Mouse (Mus musculus): ENCODE measurements around the gene Slc25a23. TPM values are rescaled to one million over a fixed set of nuclear protein-coding genes. Genes with fewer than 3 reads are reported as not detected.
A peak's percentile ranks its signal among the peaks of the same experiment; 100 is the strongest.

The Slc25a23 gene
- total and polyA plus RNA-seq, 2 experiments from 2014 or later, result 38.2 to 150 TPM

GRCm38 (mm10) chr17:56999414-56999813 lies 60.2 kb downstream of the Slc25a23 start:
- no peak for TF ChIP-seq CTCF (IDR thresholded peaks at IDR 0.05; ENCODE audit: low read depth)
- Histone ChIP-seq H3K9ac (replicated peaks; ENCODE audit: low read length) (no peak overlapping the region), H3K27me3 (ENCODE audit: insufficient read depth, low read length) (no peaks in the 10 kb centered on the region), H3K4me2 (ENCODE audit: low read depth, low read length) (no peak overlapping the region), H3K36me3 (ENCODE audit: insufficient read depth, low read length) (peaks cover 45% of the 10 kb centered on the region; the same call in 1 of the 2 replicates), H3K4me3 (ENCODE audit: low read length) (no peak overlapping the region), H3K4me1 (ENCODE audit: insufficient read depth, low read length) (0 out of 2 replicates have a peak, but pooled peaks cover 3% of the 10 kb centered on the region), H3K27ac (no peak overlapping the region), H3K9me3 (ENCODE audit: low read length) (no peaks in the 10 kb centered on the region)
- DNase-seq (ENCODE audit: low spot score) (no peak), ATAC-seq (no peak)
- WGBS, result 93% methylated on average over 9 of the region's 9 CpGs

GRCm38 (mm10) chr17:56997029-56997667 lies 62.5 kb downstream of the Slc25a23 start, which contains the start of gene Alkbh7:
Gene Alkbh7 (plus strand): TSS chr17:56997339.
- Histone ChIP-seq H3K4me3 (ENCODE audit: low read length) (peak within 1 kb of the TSS; percentile 85), H3K27ac (peak within 1 kb of the TSS; percentile 86), H3K9me3 (ENCODE audit: low read length) (no peaks in the 10 kb centered on the region), H3K4me2 (ENCODE audit: low read depth, low read length) (peak within 1 kb of the TSS; percentile 73), H3K4me1 (ENCODE audit: insufficient read depth, low read length) (0 out of 2 replicates have a peak, but pooled peaks cover 3% of the 10 kb centered on the region), H3K27me3 (ENCODE audit: insufficient read depth, low read length) (no peaks in the 10 kb centered on the region), H3K9ac (replicated peaks; ENCODE audit: low read length) (peak within 1 kb of the TSS; percentile 71), H3K36me3 (ENCODE audit: insufficient read depth, low read length) (peaks cover 45% of the 10 kb centered on the region)
- TF ChIP-seq CTCF (IDR thresholded peaks at IDR 0.05; ENCODE audit: low read depth), result peak; percentile 84
- under 1% methylated on average over 37 of the region's 38 CpGs for WGBS
- peak; percentile 98 for ATAC-seq
- peak; percentile 96 for DNase-seq (ENCODE audit: low spot score)

- Histone ChIP-seq H3K27ac (peak overlapping the region; percentile 86; the same call in 1 of the 2 replicates), H3K27me3 (ENCODE audit: insufficient read depth, low read length) (no peaks in the 10 kb centered on the region), H3K9me3 (ENCODE audit: low read length) (no peaks in the 10 kb centered on the region), H3K4me1 (ENCODE audit: insufficient read depth, low read length) (0 out of 2 replicates have a peak, but pooled peaks cover 3% of the 10 kb centered on the region), H3K4me3 (ENCODE audit: low read length) (no peak overlapping the region), H3K9ac (replicated peaks; ENCODE audit: low read length) (no peak overlapping the region), H3K4me2 (ENCODE audit: low read depth, low read length) (peak overlapping the region; percentile 73), H3K36me3 (ENCODE audit: insufficient read depth, low read length) (peaks cover 45% of the 10 kb centered on the region)
- no peak for TF ChIP-seq CTCF (IDR thresholded peaks at IDR 0.05; ENCODE audit: low read depth)
- ATAC-seq, result no peak
- 76% methylated on average over 2 of the region's 2 CpGs for WGBS
- no peak for DNase-seq (ENCODE audit: low spot score)
Measured at GRCm38 (mm10) chr17:56996506-56996905, 63.2 kb downstream of the Slc25a23 start.

- WGBS, result 91% methylated on average over 8 of the region's 8 CpGs
- peaks cover 40% of the 10 kb centered on the region for H3K36me3 ChIP-seq (ENCODE audit: insufficient read depth, low read length)
- H3K4me1 ChIP-seq (ENCODE audit: insufficient read depth, low read length), result peaks cover 9% of the 10 kb centered on the region
- H3K27ac ChIP-seq, result no peak overlapping the region
- H3K4me3 ChIP-seq (ENCODE audit: low read length), result no peak overlapping the region
- DNase-seq (ENCODE audit: low spot score) (no peak), ATAC-seq (no peak)
- no peak overlapping the region for H3K9ac ChIP-seq (replicated peaks; ENCODE audit: low read length)
- H3K9me3 ChIP-seq (ENCODE audit: low read length), result no peaks in the 10 kb centered on the region
- H3K27me3 ChIP-seq (ENCODE audit: insufficient read depth, low read length), result no peaks in the 10 kb centered on the region
- no peak overlapping the region for H3K4me2 ChIP-seq (ENCODE audit: low read depth, low read length)
- no peak for TF ChIP-seq CTCF (IDR thresholded peaks at IDR 0.05; ENCODE audit: low read depth)
Measured at GRCm38 (mm10) chr17:56995046-56995445, 64.6 kb downstream of the Slc25a23 start.

Other genes with a start within 250 kb of the Slc25a23 start
- 4.9 and 9.8 TPM in 2 replicates for gene Rfx2, start 228.8 kb downstream of the Slc25a23 start, total RNA-seq (2014; rRNA removed)
- gene Rfx2, start 228.8 kb downstream of the Slc25a23 start, polyA plus RNA-seq (2015; fragmentation: Nextera tagmentation; extraction: Ambion mirVana), result 3.7 and 4.4 TPM in 2 replicates
- not detected in 2 replicates for gene Acsbg2, start 185.4 kb downstream of the Slc25a23 start, total RNA-seq (2014; rRNA removed)
- not detected in 2 replicates for gene Acsbg2, start 185.4 kb downstream of the Slc25a23 start, polyA plus RNA-seq (2015; fragmentation: Nextera tagmentation; extraction: Ambion mirVana)
- gene 1700061G19Rik, start 184.4 kb downstream of the Slc25a23 start, total RNA-seq (2014; rRNA removed), result not detected in 2 replicates
- gene 1700061G19Rik, start 184.4 kb downstream of the Slc25a23 start, polyA plus RNA-seq (2015; fragmentation: Nextera tagmentation; extraction: Ambion mirVana), result 0.34 and 0.35 TPM in 2 replicates
- gene Mllt1, start 124.4 kb downstream of the Slc25a23 start, total RNA-seq (2014; rRNA removed), result 131 and 135 TPM in 2 replicates
- 46.7 and 52.0 TPM in 2 replicates for gene Mllt1, start 124.4 kb downstream of the Slc25a23 start, polyA plus RNA-seq (2015; fragmentation: Nextera tagmentation; extraction: Ambion mirVana)
- gene Acer1, start 77.7 kb downstream of the Slc25a23 start, total RNA-seq (2014; rRNA removed), result not detected in 2 replicates
- gene Acer1, start 77.7 kb downstream of the Slc25a23 start, polyA plus RNA-seq (2015; fragmentation: Nextera tagmentation; extraction: Ambion mirVana), result not detected in 2 replicates
- gene Clpp, start 69.6 kb downstream of the Slc25a23 start, total RNA-seq (2014; rRNA removed), result 137 and 150 TPM in 2 replicates
- 163 TPM in 2 replicates for gene Clpp, start 69.6 kb downstream of the Slc25a23 start, polyA plus RNA-seq (2015; fragmentation: Nextera tagmentation; extraction: Ambion mirVana)
- gene Alkbh7, start 62.5 kb downstream of the Slc25a23 start, total RNA-seq (2014; rRNA removed), result 58.0 and 70.3 TPM in 2 replicates
- 66.0 and 70.2 TPM in 2 replicates for gene Alkbh7, start 62.5 kb downstream of the Slc25a23 start, polyA plus RNA-seq (2015; fragmentation: Nextera tagmentation; extraction: Ambion mirVana)
- not detected in 2 replicates for gene Pspn, start 59.8 kb downstream of the Slc25a23 start, total RNA-seq (2014; rRNA removed)
- gene Pspn, start 59.8 kb downstream of the Slc25a23 start, polyA plus RNA-seq (2015; fragmentation: Nextera tagmentation; extraction: Ambion mirVana), result not detected in 2 replicates
- gene Gtf2f1, start 48.6 kb downstream of the Slc25a23 start, total RNA-seq (2014; rRNA removed), result 28.8 and 32.9 TPM in 2 replicates
- 63.5 and 67.8 TPM in 2 replicates for gene Gtf2f1, start 48.6 kb downstream of the Slc25a23 start, polyA plus RNA-seq (2015; fragmentation: Nextera tagmentation; extraction: Ambion mirVana)
- gene Gm17949, start 48.4 kb downstream of the Slc25a23 start, total RNA-seq (2014; rRNA removed), result not detected in 2 replicates
- 0.28 and 0.40 TPM in 2 replicates for gene Gm17949, start 48.4 kb downstream of the Slc25a23 start, polyA plus RNA-seq (2015; fragmentation: Nextera tagmentation; extraction: Ambion mirVana)
- gene Khsrp, start 28.3 kb downstream of the Slc25a23 start, total RNA-seq (2014; rRNA removed), result 61.7 and 71.3 TPM in 2 replicates
- gene Khsrp, start 28.3 kb downstream of the Slc25a23 start, polyA plus RNA-seq (2015; fragmentation: Nextera tagmentation; extraction: Ambion mirVana), result 26.4 and 27.0 TPM in 2 replicates
- not detected in 2 replicates for gene Slc25a41, start 18.2 kb downstream of the Slc25a23 start, total RNA-seq (2014; rRNA removed)
- not detected in 2 replicates for gene Slc25a41, start 18.2 kb downstream of the Slc25a23 start, polyA plus RNA-seq (2015; fragmentation: Nextera tagmentation; extraction: Ambion mirVana)
- gene Crb3, start 758 bp downstream of the Slc25a23 start, total RNA-seq (2014; rRNA removed), result 7.1 and 8.2 TPM in 2 replicates
- 6.0 and 6.2 TPM in 2 replicates for gene Crb3, start 758 bp downstream of the Slc25a23 start, polyA plus RNA-seq (2015; fragmentation: Nextera tagmentation; extraction: Ambion mirVana)
- 1.5 and 3.8 TPM in 2 replicates for gene Dennd1c, start 18.7 kb upstream of the Slc25a23 start, total RNA-seq (2014; rRNA removed)
- 2.8 and 3.0 TPM in 2 replicates for gene Dennd1c, start 18.7 kb upstream of the Slc25a23 start, polyA plus RNA-seq (2015; fragmentation: Nextera tagmentation; extraction: Ambion mirVana)
- gene Tubb4a, start 27.9 kb upstream of the Slc25a23 start, total RNA-seq (2014; rRNA removed), result 201 and 209 TPM in 2 replicates
- gene Tubb4a, start 27.9 kb upstream of the Slc25a23 start, polyA plus RNA-seq (2015; fragmentation: Nextera tagmentation; extraction: Ambion mirVana), result 295 and 346 TPM in 2 replicates
- 3.1 and 8.1 TPM in 2 replicates for gene Tnfsf9, start 45.5 kb upstream of the Slc25a23 start, total RNA-seq (2014; rRNA removed)
- gene Tnfsf9, start 45.5 kb upstream of the Slc25a23 start, polyA plus RNA-seq (2015; fragmentation: Nextera tagmentation; extraction: Ambion mirVana), result 4.3 and 4.7 TPM in 2 replicates
- 1.0 and 3.7 TPM in 2 replicates for gene Cd70, start 89.9 kb upstream of the Slc25a23 start, total RNA-seq (2014; rRNA removed)
- 2.0 and 2.1 TPM in 2 replicates for gene Cd70, start 89.9 kb upstream of the Slc25a23 start, polyA plus RNA-seq (2015; fragmentation: Nextera tagmentation; extraction: Ambion mirVana)
- not detected in 2 replicates for gene Tnfsf14, start 134.3 kb upstream of the Slc25a23 start, total RNA-seq (2014; rRNA removed)
- gene Tnfsf14, start 134.3 kb upstream of the Slc25a23 start, polyA plus RNA-seq (2015; fragmentation: Nextera tagmentation; extraction: Ambion mirVana), result not detected in 2 replicates
- 0.78 and 0.86 TPM in 2 replicates for gene C3, start 168.3 kb upstream of the Slc25a23 start, total RNA-seq (2014; rRNA removed)
- 1.8 and 2.5 TPM in 2 replicates for gene C3, start 168.3 kb upstream of the Slc25a23 start, polyA plus RNA-seq (2015; fragmentation: Nextera tagmentation; extraction: Ambion mirVana)
- gene Gpr108, start 188.6 kb upstream of the Slc25a23 start, total RNA-seq (2014; rRNA removed), result 19.6 and 21.3 TPM in 2 replicates
- gene Gpr108, start 188.6 kb upstream of the Slc25a23 start, polyA plus RNA-seq (2015; fragmentation: Nextera tagmentation; extraction: Ambion mirVana), result 23.6 and 24.1 TPM in 2 replicates
- 8.5 TPM in 2 replicates for gene Trip10, start 189.6 kb upstream of the Slc25a23 start, total RNA-seq (2014; rRNA removed)
- 7.6 and 7.8 TPM in 2 replicates for gene Trip10, start 189.6 kb upstream of the Slc25a23 start, polyA plus RNA-seq (2015; fragmentation: Nextera tagmentation; extraction: Ambion mirVana)
- 2.2 and 2.5 TPM in 2 replicates for gene Vav1, start 219.2 kb upstream of the Slc25a23 start, total RNA-seq (2014; rRNA removed)
- gene Vav1, start 219.2 kb upstream of the Slc25a23 start, polyA plus RNA-seq (2015; fragmentation: Nextera tagmentation; extraction: Ambion mirVana), result 1.9 and 2.5 TPM in 2 replicates